16 mouse cellular contexts compared by ENCODE assay signal in the genomic region with DNA sequence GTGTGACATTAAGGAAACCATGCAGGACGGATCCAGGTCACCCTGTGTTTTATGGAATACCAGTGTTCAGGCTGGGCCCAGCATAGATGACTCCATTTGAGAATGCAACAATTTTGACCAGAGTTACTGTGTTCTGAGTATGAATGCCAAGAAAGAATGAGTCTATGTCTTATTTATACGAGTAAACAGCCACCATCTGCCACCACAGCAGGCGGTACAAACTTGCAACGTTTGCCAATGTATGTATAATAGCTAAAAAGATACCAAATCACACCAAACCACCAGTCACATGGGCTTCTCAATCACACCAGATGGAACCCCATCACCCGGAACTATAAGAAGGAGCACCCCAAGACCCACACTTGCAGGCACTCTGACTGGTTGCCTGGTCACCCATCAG.
A peak's percentile ranks its signal among the peaks of the same experiment; 100 is the strongest.
DNase-seq lines count a peak whose midpoint lies in the region; ATAC-seq and TF ChIP-seq lines count a peak whose summit lies in the region.
"Had no signal": no experiment of that assay in that cellular context is flagged by ENCODE, and none has a peak within 500 bp of the region (broad histone marks: within the 10 kb centered on the region; RNA-seq: fewer than 3 reads in every experiment).

No protein-coding gene starts in this region.

- ATAC-seq in liver, postnatal 0 days: no peak
- ATAC-seq: hindbrain, postnatal 0 days; midbrain, embryonic 15.5 days had no signal

- H3K27ac ChIP-seq in liver, postnatal 0 days (ENCODE audit: low read depth): no peak overlapping the region
- H3K27ac ChIP-seq: hindbrain, postnatal 0 days; liver, embryonic 15.5 days; midbrain, embryonic 15.5 days; neural tube, embryonic 13.5 days; stomach, embryonic 15.5 days had no signal

- WGBS in liver, postnatal 0 days (ENCODE audit: insufficient replicate concordance): 78% methylated on average over 5 of the region's 5 CpGs

- no peaks in the 10 kb centered on the region for H3K27me3 ChIP-seq in liver, postnatal 0 days (ENCODE audit: insufficient read depth, low read length)
- H3K27me3 ChIP-seq: liver, embryonic 15.5 days; midbrain, embryonic 15.5 days; neural tube, embryonic 13.5 days; stomach, embryonic 15.5 days had no signal

- DNase-seq in frontal cortex, adult 2 months (ENCODE audit: extremely low spot score in 1 of 2, low spot score in 1 of 2): peak; percentile 12 to 54
- no peak for DNase-seq in frontal cortex, postnatal 25 days (ENCODE audit: low spot score in 2 of 2)
- peak; percentile 56 to 65 for DNase-seq in cerebellum, postnatal 14 days
- peak; percentile 30 to 36 for DNase-seq in left cerebral cortex, adult 18-20 months (ENCODE audit: low spot score in 2 of 2)
- peak; percentile 58 for DNase-seq in telencephalon, adult 2 months (ENCODE audit: low read depth, low spot score)
- no peak for DNase-seq in liver, postnatal 0 days
- DNase-seq in urinary bladder, postnatal 14 days (ENCODE audit: low spot score): no peak
- DNase-seq: adrenal gland, postnatal 14 days; heart, adult 11 months; lung, postnatal 36 days had no signal

- no peak overlapping the region for H3K4me3 ChIP-seq in liver, postnatal 0 days (ENCODE audit: low read depth, low read length)
- H3K4me3 ChIP-seq: liver, embryonic 15.5 days; midbrain, embryonic 15.5 days; neural tube, embryonic 13.5 days; stomach, embryonic 15.5 days had no signal

- H3K9me3 ChIP-seq in liver, postnatal 0 days (ENCODE audit: low read length): no peaks in the 10 kb centered on the region
- H3K9me3 ChIP-seq: liver, embryonic 15.5 days; midbrain, embryonic 15.5 days; neural tube, embryonic 13.5 days; stomach, embryonic 15.5 days had no signal

- H3K36me3 ChIP-seq in liver, postnatal 0 days (replicated peaks; ENCODE audit: insufficient read depth, low read length): no peaks in the 10 kb centered on the region
- H3K36me3 ChIP-seq: G1E; liver, embryonic 15.5 days; midbrain, embryonic 15.5 days; neural tube, embryonic 13.5 days; stomach, embryonic 15.5 days had no signal

- no peak overlapping the region for H3K4me2 ChIP-seq in liver, postnatal 0 days (ENCODE audit: low read depth, low read length)
- H3K4me2 ChIP-seq: liver, embryonic 15.5 days; midbrain, embryonic 15.5 days; neural tube, embryonic 13.5 days; stomach, embryonic 15.5 days had no signal

- no peak overlapping the region for H3K9ac ChIP-seq in liver, postnatal 0 days (replicated peaks)
- H3K9ac ChIP-seq: liver, embryonic 15.5 days; midbrain, embryonic 15.5 days; neural tube, embryonic 13.5 days; stomach, embryonic 15.5 days had no signal

- no peak for TF ChIP-seq EP300 in liver, postnatal 0 days (IDR thresholded peaks at IDR 0.05; ENCODE audit: low read depth)

- no peaks in the 10 kb centered on the region for H3K4me1 ChIP-seq in liver, postnatal 0 days (ENCODE audit: insufficient read depth)
- H3K4me1 ChIP-seq: liver, embryonic 15.5 days; midbrain, embryonic 15.5 days; neural tube, embryonic 13.5 days; stomach, embryonic 15.5 days had no signal

- no peak for TF ChIP-seq CTCF in liver, postnatal 0 days (IDR thresholded peaks at IDR 0.05; ENCODE audit: low read depth)

Comparison
In these comparisons a context has a peak if more than half of its experiments do, and no peak if none do; other contexts are left out.
1. DNase-seq: peak in frontal cortex, adult 2 months (2 of 2), cerebellum, postnatal 14 days (2 of 2), left cerebral cortex, adult 18-20 months (2 of 2) and telencephalon, adult 2 months (single experiment); none in frontal cortex, postnatal 25 days (0 of 2), liver, postnatal 0 days (single experiment) and urinary bladder, postnatal 14 days (single experiment).